Mouse (Mus musculus): ENCODE measurements around the gene Nav3.

DNA sequence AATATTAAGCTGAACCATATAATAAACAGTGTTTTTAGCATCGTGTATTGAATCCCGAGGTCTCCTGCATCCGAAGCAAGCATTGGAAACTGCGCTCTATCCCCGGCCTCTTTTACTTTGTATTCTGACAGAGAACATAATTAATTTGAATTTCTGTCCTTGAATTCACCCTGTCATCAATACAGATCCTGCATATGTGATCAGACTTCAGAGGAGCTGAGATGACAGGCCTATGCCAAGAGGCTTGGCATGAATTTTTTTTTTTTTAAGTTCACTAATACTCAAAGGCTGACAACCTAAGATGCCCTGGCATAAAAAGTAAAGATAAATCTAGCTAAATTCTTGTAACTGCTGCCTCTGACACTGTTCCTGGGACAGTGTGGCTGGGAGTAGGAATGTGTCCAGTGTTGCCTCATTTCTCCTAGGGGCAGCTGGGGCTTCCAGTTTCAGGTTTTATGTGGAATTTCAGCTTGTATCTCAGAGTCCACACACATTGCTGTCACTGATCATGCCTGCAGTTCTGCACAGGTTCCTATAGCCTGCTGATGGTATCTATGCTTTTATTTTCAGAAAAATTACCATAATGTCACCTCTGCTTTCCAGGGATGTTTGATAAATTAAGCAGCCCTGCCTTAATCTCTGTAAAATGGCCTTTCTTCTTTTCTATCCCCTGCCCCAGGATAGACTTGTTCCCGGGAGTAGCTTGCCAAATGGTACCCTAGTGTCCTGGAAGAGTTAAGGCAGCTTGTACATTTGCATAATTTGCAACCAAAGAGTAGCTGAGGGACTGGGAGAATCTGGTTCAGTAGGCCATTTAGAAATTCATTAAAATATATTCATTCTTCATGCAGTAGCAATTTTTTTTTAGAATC lies 301.8 kb downstream of the Nav3 start:
- TF ChIP-seq CTCF (IDR thresholded peaks at IDR 0.05; ENCODE audit: low read depth, low read length) (no peak), POLR2A (IDR thresholded peaks at IDR 0.05; ENCODE audit: extremely low read depth, insufficient read depth, low read length) (no peak)

Data from liver, adult 2 months (tissue).